19 mouse cellular contexts compared by ENCODE assay signal in genomic region chr4:46639866-46640265, GRCm38 (mm10). TPM values are rescaled to one million over a fixed set of nuclear protein-coding genes. Genes with fewer than 3 reads are reported as not detected.
DNase-seq lines count a peak whose midpoint lies in the region; ATAC-seq and TF ChIP-seq lines count a peak whose summit lies in the region.
"Had no signal": no experiment of that assay in that cellular context is flagged by ENCODE, and none has a peak within 500 bp of the region (broad histone marks: within the 10 kb centered on the region; RNA-seq: fewer than 3 reads in every experiment).

No protein-coding gene starts in this region.

- H3K4me1 ChIP-seq in lung, embryonic 14.5 days (ENCODE audit: insufficient read depth) = no peaks in the 10 kb centered on the region
- H3K4me1 ChIP-seq in neural tube, embryonic 15.5 days = no peaks in the 10 kb centered on the region
- H3K4me1 ChIP-seq: neural tube, embryonic 12.5 days had no signal

- DNase-seq in lung, embryonic 14.5 days = peak; percentile 54
- no peak for DNase-seq in lung, postnatal 4 days
- peak; percentile 35 for DNase-seq in 416B (ENCODE audit: low read depth)
- DNase-seq in adrenal gland, postnatal 10 days = peak; percentile 38
- peak; percentile 54 for DNase-seq in lung, postnatal 36 days
- no peak for DNase-seq in cerebellum, postnatal 10 days
- DNase-seq: cerebellum, adult 11 months; forebrain, postnatal 0 days; gastrocnemius, postnatal 10 days; heart, adult 2 months; kidney, adult 18-20 months; kidney, postnatal 4 days; thymus, postnatal 14 days had no signal

- no peak for TF ChIP-seq CTCF in lung, embryonic 14.5 days (IDR thresholded peaks at IDR 0.05; ENCODE audit: low read depth)

- H3K4me2 ChIP-seq in lung, embryonic 14.5 days = no peak overlapping the region
- H3K4me2 ChIP-seq in neural tube, embryonic 15.5 days = no peak overlapping the region
- H3K4me2 ChIP-seq: liver, embryonic 15.5 days; neural tube, embryonic 12.5 days had no signal

- H3K27ac ChIP-seq in lung, embryonic 14.5 days (ENCODE audit: low read depth) = no peak overlapping the region
- no peak overlapping the region for H3K27ac ChIP-seq in neural tube, embryonic 15.5 days (replicated peaks)
- H3K27ac ChIP-seq: heart, adult 2 months; hindbrain, embryonic 10.5 days; liver, embryonic 15.5 days; neural tube, embryonic 12.5 days had no signal

- ATAC-seq in lung, embryonic 14.5 days (ENCODE audit: insufficient read depth) = 0 out of 2 replicates have a peak, but pooled peaks have one; percentile 23
- ATAC-seq in neural tube, embryonic 15.5 days (ENCODE audit: low FRiP score) = no peak
- ATAC-seq: CD4-positive, CD25-positive, alpha-beta regulatory T cell, adult 4 months; forebrain, postnatal 0 days had no signal

- no peak overlapping the region for H3K4me3 ChIP-seq in lung, embryonic 14.5 days (ENCODE audit: low read depth, low read length)
- no peak overlapping the region for H3K4me3 ChIP-seq in neural tube, embryonic 15.5 days (replicated peaks)
- H3K4me3 ChIP-seq: heart, adult 2 months; hindbrain, embryonic 10.5 days; liver, embryonic 15.5 days; neural tube, embryonic 12.5 days had no signal

- H3K36me3 ChIP-seq in lung, embryonic 14.5 days (ENCODE audit: insufficient read depth) = no peaks in the 10 kb centered on the region
- no peaks in the 10 kb centered on the region for H3K36me3 ChIP-seq in neural tube, embryonic 15.5 days
- H3K36me3 ChIP-seq: G1E; hindbrain, embryonic 10.5 days; liver, embryonic 15.5 days; neural tube, embryonic 12.5 days had no signal

- no peak overlapping the region for H3K9ac ChIP-seq in lung, embryonic 14.5 days
- H3K9ac ChIP-seq in neural tube, embryonic 15.5 days (replicated peaks) = no peak overlapping the region
- H3K9ac ChIP-seq: forebrain, postnatal 0 days; liver, embryonic 15.5 days; neural tube, embryonic 12.5 days had no signal

- H3K9me3 ChIP-seq in lung, embryonic 14.5 days (ENCODE audit: low read depth, low read length) = no peaks in the 10 kb centered on the region
- H3K9me3 ChIP-seq in neural tube, embryonic 15.5 days (replicated peaks) = no peaks in the 10 kb centered on the region
- H3K9me3 ChIP-seq: G1E; hindbrain, embryonic 10.5 days; liver, embryonic 15.5 days; neural tube, embryonic 12.5 days had no signal

- no peaks in the 10 kb centered on the region for H3K27me3 ChIP-seq in lung, embryonic 14.5 days (ENCODE audit: insufficient read depth, low read length)
- H3K27me3 ChIP-seq in neural tube, embryonic 15.5 days (replicated peaks) = no peaks in the 10 kb centered on the region
- H3K27me3 ChIP-seq: liver, embryonic 15.5 days; neural tube, embryonic 12.5 days had no signal

- 60% methylated on average over 8 of the region's 8 CpGs for WGBS in lung, embryonic 14.5 days
- 92% methylated on average over 8 of the region's 8 CpGs for WGBS in neural tube, embryonic 15.5 days

RNA-seq across cellular contexts. Expression of gene Tbc1d2, which starts 10.1 kb away (rescaled TPM):
- 3.2 and 3.5 TPM in 2 replicates for polyA plus RNA-seq in lung, embryonic 14.5 days (2014; fragmentation: Nextera tagmentation; extraction: Ambion mirVana)
- total RNA-seq in adrenal gland, postnatal 10 days (2021) = 1 to 10 TPM; 2.2 to 3.7 TPM
- 0.73 and 1.7 TPM in 2 replicates for polyA plus RNA-seq in neural tube, embryonic 15.5 days (2015; fragmentation: Nextera tagmentation; extraction: Ambion mirVana)
- polyA plus RNA-seq: G1E had no signal

RNA-seq across cellular contexts. Expression of gene Coro2a, which starts 37.9 kb away (rescaled TPM):
- polyA plus RNA-seq in lung, embryonic 14.5 days (2014; fragmentation: Nextera tagmentation; extraction: Ambion mirVana) = 2.6 and 3.3 TPM in 2 replicates
- total RNA-seq in adrenal gland, postnatal 10 days (2021) = 1 to 10 TPM; 3.0 to 4.3 TPM
- polyA plus RNA-seq in neural tube, embryonic 15.5 days (2015; fragmentation: Nextera tagmentation; extraction: Ambion mirVana) = 9.8 and 18.7 TPM in 2 replicates

Comparison
In these comparisons a context has a peak if more than half of its experiments do, and no peak if none do; other contexts are left out.
1. DNase-seq: peak in lung, embryonic 14.5 days (single experiment), 416B (single experiment), adrenal gland, postnatal 10 days (single experiment) and lung, postnatal 36 days (single experiment); none in lung, postnatal 4 days (0 of 2) and cerebellum, postnatal 10 days (0 of 2).